Mouse (Mus musculus) fat pad, adult 2 months (tissue): Measurements from ENCODE around the gene Acp2.

Source experiments
- DNase-seq: peaks from one replicate; pipeline ENCODE4 v3.0.0-alpha.2; 2011; ENCODE audit warnings: low read depth, low spot score; ENCODE audit errors: extremely low read depth

The Acp2 gene

DNA sequence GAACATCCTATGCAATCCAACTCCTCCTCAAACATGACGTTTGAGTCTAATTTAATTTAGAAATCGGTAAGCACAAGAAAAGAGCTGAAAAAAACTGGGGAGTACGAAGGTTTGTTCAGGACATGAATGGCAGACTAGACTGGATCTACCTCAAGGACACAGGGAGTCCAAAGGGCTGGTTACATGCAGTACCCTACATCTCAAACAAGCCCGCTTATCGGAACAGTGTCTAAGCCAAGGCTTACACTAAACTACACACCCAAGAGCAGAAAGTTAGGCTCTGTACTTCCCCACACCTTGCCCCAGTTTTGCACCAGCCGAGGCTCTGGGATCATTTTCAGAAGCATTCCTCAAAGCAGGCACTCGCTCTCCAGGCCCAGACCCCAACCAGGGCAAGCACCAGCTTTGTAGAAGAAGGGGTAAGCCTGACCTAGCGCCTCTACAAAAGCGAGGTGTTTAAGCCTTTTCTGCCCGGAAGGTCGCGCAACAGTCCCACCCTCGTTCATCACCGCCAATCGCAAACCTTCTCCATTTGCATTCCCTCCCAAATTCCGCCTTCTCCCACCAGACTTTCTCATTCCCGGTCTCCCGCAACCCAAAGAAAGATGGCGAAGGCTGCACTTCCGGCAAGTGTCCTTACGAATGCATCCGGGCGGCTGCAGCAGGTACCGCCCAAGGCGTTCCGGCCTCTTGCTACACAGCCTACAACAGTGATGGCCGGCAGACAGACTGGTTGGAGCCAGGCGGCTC is at the start of gene Acp2, which contains the start of gene Nr1h3:
Acp2 (plus strand) TSS at position 664 of the 750 bp plus-strand sequence.
Nr1h3 (minus strand) TSS at position 613 of the 750 bp plus-strand sequence.
- peak; percentile 59 for DNase-seq

GRCm38 (mm10) chr2:91152885-91153377 is 49.8 kb upstream of the Acp2 start:
- no peak for DNase-seq

- no peak for DNase-seq
Measured at GRCm38 (mm10) chr2:91154091-91154490, 48.6 kb upstream of the Acp2 start.

DNA sequence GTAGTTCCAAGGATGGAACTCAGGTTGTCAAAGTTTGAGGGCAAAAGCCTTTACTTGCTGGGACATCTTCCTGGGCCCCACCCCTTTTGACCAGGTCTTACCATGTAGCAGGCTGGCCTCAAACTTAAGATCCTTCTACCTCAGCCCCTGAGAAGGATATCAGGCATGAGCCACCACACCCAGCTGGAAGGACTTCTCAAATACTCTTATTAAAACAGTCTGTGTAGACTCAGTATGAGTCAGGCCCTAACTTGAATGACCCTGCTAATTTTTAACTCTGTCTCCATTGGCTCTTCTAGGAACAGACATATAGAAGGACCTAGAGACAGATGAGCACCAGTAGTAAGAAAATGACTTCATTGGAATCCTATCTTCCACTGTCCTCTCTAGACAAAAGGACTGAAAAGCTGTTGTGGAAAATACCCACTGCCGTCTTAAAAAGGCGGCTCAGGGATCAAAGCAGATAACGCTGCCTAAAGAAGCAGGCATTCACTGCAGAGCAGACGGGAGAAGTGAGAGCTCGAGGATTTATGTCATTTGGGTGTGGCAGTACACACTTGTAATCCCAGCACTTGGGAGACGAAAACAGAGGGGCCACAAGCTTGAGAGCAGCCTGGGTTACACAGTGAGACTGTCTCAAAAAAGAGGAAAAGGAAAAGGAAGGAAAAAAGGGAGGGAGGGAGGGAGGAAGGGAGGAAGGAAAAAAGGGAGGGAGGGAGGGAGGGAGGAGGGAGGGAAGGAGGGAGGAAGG is 45.5 kb upstream of the Acp2 start:
- no peak for DNase-seq

GRCm38 (mm10) chr2:91160591-91160990 is 42.1 kb upstream of the Acp2 start:
- DNase-seq, result no peak

GRCm38 (mm10) chr2:91162952-91163351 is 39.7 kb upstream of the Acp2 start:
- no peak for DNase-seq

GRCm38 (mm10) chr2:91163532-91163931 is 39.2 kb upstream of the Acp2 start:
- DNase-seq, result no peak

DNA sequence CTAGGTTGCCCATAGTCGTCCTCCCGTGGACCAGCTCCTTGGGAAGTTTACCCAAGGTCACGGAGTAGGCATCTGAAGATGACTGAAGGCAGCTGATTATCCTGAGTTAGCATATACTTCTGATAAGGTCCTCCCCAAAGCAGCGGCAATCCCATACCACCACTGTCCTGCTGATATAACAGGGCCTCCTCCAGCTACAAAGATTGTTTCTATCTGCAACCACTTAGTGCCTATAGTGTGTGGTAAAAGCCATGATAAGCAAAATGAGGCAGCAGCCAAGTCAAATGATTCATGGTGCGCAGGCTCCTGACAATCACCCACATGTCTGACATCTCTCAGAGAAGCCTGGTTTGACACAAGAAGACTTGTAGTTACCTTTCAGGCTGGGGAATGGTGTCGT is 37.7 kb upstream of the Acp2 start:
- no peak for DNase-seq

DNA sequence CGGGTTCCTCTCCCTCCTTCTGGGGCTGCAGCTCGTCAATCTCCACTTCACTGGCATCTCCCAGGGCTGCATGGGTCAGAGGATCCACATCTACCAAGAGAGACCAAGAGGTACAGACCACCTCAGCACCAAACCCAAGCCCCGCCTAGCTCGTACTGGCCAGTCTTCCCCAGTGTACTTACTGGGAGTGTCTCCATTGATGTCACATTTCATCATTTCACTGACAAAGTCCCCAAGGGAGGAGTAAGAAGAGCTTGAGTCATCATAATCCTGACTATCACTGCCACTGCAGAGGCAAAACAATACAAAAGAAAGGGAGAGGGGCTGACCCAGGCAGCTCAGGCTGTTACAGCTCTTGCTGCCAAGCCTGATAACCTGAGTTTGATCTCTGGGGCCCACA is 35.1 kb upstream of the Acp2 start:
- no peak for DNase-seq

GRCm38 (mm10) chr2:91169587-91170322 is 32.9 kb upstream of the Acp2 start:
- DNase-seq, result no peak

- peak; percentile 56 for DNase-seq
Measured at GRCm38 (mm10) chr2:91175490-91175889, 27.2 kb upstream of the Acp2 start.

- peak; percentile 46 for DNase-seq
Measured at GRCm38 (mm10) chr2:91176234-91176633, 26.5 kb upstream of the Acp2 start.

- no peak for DNase-seq
Measured at GRCm38 (mm10) chr2:91179825-91180224, 22.9 kb upstream of the Acp2 start.

DNA sequence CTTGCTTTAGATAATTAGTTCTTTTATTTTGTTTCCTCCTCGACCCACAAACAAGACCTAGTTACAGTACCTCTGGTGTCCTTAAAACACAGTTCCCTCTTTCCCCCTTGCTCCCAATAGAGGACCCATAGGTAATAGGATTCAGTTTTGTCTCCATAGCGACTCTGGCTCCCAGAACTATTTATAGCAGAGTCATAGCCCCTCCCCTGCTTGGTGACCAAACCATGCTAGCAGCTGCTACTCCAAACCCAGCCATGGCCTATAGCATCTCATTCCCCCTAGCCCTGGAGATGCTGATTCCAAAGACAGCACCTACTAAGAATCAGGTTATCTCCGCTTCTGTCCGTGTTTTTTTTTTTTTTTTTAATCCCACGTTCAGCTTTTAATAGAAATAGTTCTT is 22.0 kb upstream of the Acp2 start:
- no peak for DNase-seq

GRCm38 (mm10) chr2:91182016-91182404 is 20.7 kb upstream of the Acp2 start:
- DNase-seq, result no peak

GRCm38 (mm10) chr2:91182405-91183147 is 20.1 kb upstream of the Acp2 start:
- peak; percentile 36 for DNase-seq

DNA sequence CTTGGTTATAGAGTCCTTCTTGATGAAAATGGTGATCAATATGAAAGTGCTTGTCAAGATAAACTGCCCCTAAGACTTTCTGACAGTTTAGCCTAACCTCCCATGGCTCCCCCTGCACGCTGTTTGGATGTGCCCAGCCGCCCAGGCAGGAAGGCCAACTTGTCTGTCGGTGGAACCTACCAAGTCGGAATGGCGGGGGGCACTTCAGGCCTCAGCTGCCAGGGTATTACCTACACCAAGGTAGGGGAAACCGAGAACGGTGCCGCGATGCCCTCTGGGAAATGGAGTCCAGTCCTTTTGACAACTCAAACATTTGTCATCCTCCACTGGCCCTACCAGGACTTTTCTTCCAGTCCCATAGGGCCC is 19.6 kb upstream of the Acp2 start:
- DNase-seq, result peak; percentile 93

DNA sequence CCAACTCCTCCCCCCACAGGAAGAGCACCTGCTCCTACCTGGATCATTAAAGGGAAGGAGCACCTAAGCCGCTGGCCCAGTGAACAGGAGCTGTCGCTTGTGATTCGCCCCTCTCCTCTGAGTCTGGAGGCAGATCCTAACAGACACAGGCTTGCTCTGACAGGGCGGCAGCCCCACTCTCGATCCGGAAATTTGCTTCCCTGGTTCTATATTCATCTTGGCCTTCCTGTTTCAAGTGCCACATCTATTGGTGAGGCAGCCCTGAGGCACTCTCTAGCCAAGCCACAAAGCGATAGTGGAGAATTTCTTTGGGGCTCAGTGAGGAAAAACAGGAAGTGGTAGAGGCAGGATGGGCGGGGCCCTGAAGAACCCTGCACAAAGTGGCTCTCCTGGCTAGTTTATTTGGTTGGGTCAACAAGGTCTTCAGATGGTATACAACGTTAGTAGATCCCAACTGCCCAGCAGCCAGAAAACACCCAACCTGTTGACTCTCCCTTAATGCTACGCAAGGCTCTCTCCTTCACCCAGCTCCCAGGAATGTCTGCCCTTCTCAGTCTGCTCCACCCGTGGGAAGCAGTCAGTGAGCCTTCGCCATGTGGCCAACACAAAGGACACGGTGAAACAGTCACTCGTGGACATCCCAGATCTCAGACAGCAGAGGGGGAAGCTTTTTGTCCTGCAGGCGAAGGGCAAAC is 18.8 kb upstream of the Acp2 start, which contains the start of gene Madd:
Madd (minus strand) TSS at position 127 of the 695 bp plus-strand sequence.
- no peak for DNase-seq

DNA sequence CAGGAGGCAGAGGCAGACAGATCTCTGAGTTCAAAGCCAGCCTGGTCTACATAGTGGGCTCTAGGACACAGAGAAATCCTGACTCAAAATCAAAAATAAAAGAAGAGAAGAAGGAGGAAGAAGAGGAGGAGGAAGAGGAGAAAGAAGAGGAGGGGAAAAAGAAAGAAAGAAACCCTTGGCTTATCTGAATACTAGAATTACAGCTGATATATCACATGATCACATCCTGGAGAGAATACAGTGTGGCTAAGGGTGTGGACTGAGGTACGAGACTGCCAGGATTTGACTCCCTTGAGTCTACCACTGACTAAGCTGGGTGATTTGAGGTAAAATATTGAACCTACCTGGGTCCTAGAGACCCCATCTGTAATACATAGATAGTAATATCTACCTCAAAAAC is 16.5 kb upstream of the Acp2 start:
- DNase-seq, result no peak

DNA sequence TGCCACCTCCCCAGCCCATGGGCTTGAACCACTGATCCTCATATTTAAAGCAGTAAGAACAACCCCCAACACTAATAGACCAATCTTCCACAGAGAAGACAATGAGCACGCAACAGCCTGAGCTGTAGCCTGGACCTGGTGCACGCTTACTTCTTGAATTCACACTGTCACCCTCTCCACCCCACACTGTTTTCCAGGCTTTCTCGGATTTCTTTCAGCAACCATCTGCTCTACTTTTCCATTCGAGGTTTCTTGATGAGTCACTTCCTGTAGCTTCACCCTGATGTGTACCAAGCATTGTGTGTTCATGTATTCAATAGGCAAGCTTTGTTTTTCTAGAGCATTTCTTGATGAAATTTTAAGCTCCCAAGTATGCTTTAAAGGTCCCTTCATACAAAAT is 15.3 kb upstream of the Acp2 start:
- DNase-seq, result no peak
